Mouse (Mus musculus): ENCODE results near the gene Nisch. TPM values are rescaled to one million over a fixed set of nuclear protein-coding genes. Genes with fewer than 3 reads are reported as not detected.

Gene Nisch
- polyA plus RNA-seq, 1 experiment from 2014 or later, result 322 TPM

DNA sequence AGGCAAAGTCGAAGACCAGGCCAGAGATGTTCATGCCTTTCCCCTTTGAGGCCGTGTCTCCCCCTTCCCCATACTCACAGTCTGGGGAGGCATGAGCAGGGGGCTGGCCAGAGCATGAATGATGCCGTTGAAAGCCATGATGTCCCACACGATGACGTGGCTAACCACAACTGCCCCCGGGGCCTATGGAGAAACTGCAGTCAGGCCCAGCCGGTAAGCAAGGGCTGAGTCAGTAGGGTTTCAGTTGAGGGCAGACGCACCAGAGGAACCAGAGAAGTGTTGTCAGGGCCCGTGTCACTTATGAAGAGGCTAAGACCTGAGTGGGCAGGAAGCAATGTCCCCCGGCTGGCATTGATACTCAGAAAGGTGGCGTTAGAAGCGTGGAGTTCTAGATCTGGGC lies 77.1 kb downstream of the Nisch start:
- 95% methylated on average over 12 of the region's 12 CpGs for WGBS
- no peak overlapping the region for H3K9ac ChIP-seq (ENCODE audit: low read length)

DNA sequence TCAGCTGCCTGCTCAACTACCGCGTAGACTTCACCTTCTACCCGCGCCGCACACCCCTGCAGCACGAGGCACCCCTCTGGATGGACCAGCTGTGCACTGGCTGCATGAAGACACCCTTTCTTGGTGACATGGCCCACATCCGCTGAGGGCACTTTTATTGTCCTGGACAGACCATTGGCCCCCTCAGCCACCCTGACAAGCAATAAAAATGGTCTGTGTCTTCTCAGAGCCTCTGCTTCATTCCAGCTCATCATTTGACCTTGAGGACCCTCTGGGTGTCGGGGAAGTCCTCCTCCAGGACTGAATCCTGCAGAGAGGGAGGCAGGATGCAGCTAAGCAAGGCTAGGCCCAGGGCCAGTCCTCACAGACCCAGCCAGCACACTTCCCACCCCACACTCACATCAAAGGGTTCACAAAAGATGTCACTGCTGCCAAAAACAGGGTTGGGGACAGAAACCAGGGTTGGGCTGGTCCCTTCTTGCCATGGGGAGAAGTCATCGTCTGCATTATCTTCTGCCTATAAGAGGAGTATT lies 77.8 kb downstream of the Nisch start:
- Histone ChIP-seq H3K4me3 (ENCODE audit: low read depth, low read length) (no peak overlapping the region), H3K36me3 (ENCODE audit: control insufficient read depth, insufficient read depth, low read length) (peaks cover 58% of the 10 kb centered on the region), H3K9ac (ENCODE audit: low read length) (no peak overlapping the region), H3K4me2 (ENCODE audit: low read depth) (no peak overlapping the region), H3K4me1 (ENCODE audit: control insufficient read depth, insufficient read depth, low read length) (no peaks in the 10 kb centered on the region), H3K27ac (ENCODE audit: low read depth, low read length) (no peak overlapping the region), H3K9me3 (ENCODE audit: control insufficient read depth, low read length) (no peaks in the 10 kb centered on the region), H3K27me3 (ENCODE audit: control insufficient read depth, insufficient read depth, low read length) (no peaks in the 10 kb centered on the region)
- ATAC-seq (ENCODE audit: insufficient read depth, low FRiP score, low TSS enrichment) (no peak), DNase-seq (ENCODE audit: low spot score) (no peak)
- 95% methylated on average over 9 of the region's 9 CpGs for WGBS

More for the DNA sequence above, 77.1 kb downstream of the Nisch start:
- no peak for DNase-seq (ENCODE audit: low spot score)
- Histone ChIP-seq H3K9me3 (ENCODE audit: control insufficient read depth, low read length) (no peaks in the 10 kb centered on the region), H3K27ac (ENCODE audit: low read depth, low read length) (no peak overlapping the region), H3K4me2 (ENCODE audit: low read depth) (no peak overlapping the region), H3K4me3 (ENCODE audit: low read depth, low read length) (no peak overlapping the region), H3K36me3 (ENCODE audit: control insufficient read depth, insufficient read depth, low read length) (peaks cover 57% of the 10 kb centered on the region), H3K27me3 (ENCODE audit: control insufficient read depth, insufficient read depth, low read length) (no peaks in the 10 kb centered on the region), H3K4me1 (ENCODE audit: control insufficient read depth, insufficient read depth, low read length) (no peaks in the 10 kb centered on the region)
- ATAC-seq (ENCODE audit: insufficient read depth, low FRiP score, low TSS enrichment), result no peak

DNA sequence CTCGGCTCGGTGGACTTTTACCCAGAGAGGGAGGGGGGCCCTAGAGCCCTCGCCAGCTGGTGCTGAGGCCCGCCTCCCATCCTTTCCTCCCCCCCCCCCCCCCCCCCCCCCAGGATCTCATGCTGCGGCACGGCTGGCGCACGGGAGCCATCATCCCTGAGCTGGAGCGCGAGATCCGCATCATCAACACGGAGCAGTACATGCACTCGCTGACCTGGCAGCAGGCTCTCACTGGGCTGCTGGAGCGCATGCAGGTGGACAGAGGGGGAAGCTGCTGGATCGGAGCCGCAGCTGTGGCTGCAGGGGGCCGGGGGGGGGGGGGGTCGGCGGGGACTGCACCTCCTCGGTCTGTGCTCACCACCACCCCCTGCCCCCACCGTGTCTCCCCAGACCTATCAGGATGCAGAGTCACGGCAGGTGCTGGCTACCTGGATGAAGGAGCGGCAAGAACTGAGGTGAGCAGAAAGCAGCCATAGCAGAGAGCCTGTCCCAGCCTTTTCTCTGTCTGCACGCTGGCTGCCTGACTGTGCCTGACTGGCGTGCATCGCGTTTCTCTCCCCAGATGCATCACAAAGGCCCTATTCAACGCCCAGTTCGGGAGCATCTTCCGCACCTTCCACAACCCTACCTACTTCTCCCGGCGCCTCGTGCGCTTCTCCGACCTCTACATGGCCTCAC lies 78.4 kb downstream of the Nisch start:
- Histone ChIP-seq H3K27ac (ENCODE audit: low read depth, low read length) (no peak overlapping the region), H3K9ac (ENCODE audit: low read length) (no peak overlapping the region), H3K36me3 (ENCODE audit: control insufficient read depth, insufficient read depth, low read length) (peaks cover 58% of the 10 kb centered on the region), H3K9me3 (ENCODE audit: control insufficient read depth, low read length) (no peaks in the 10 kb centered on the region), H3K4me2 (ENCODE audit: low read depth) (no peak overlapping the region), H3K4me1 (ENCODE audit: control insufficient read depth, insufficient read depth, low read length) (peaks cover under 1% of the 10 kb centered on the region; the same call in 1 of the 2 replicates), H3K4me3 (ENCODE audit: low read depth, low read length) (no peak overlapping the region), H3K27me3 (ENCODE audit: control insufficient read depth, insufficient read depth, low read length) (no peaks in the 10 kb centered on the region)
- DNase-seq (ENCODE audit: low spot score), result no peak
- no peak for ATAC-seq (ENCODE audit: insufficient read depth, low FRiP score, low TSS enrichment)
- WGBS, result 86% methylated on average over 30 of the region's 35 CpGs

DNA sequence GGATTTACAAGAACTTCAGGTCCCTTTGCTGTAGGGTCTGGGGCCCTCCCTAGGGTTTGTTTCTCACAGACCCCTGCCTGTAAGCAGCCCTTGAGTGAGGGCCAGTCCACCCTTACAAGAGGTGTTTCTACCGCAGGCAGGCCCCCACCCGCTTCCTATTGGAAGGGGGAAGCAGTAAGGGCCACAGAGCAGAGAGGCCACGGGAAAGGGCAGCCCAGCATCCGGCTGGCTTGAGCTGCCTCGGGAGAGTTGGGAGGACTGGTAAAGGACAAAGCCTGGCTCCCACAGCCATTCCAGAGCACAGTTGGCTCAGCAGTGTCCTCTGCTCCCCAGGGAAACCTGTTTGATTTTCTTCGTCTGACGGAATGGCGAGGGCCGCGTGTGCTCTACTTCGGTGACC lies 79.0 kb downstream of the Nisch start:
- Histone ChIP-seq H3K27ac (ENCODE audit: low read depth, low read length) (no peak overlapping the region), H3K9ac (ENCODE audit: low read length) (no peak overlapping the region), H3K4me3 (ENCODE audit: low read depth, low read length) (no peak overlapping the region), H3K4me1 (ENCODE audit: control insufficient read depth, insufficient read depth, low read length) (peaks cover 3% of the 10 kb centered on the region; the same call in 1 of the 2 replicates), H3K4me2 (ENCODE audit: low read depth) (no peak overlapping the region), H3K9me3 (ENCODE audit: control insufficient read depth, low read length) (no peaks in the 10 kb centered on the region), H3K27me3 (ENCODE audit: control insufficient read depth, insufficient read depth, low read length) (no peaks in the 10 kb centered on the region), H3K36me3 (ENCODE audit: control insufficient read depth, insufficient read depth, low read length) (peaks cover 58% of the 10 kb centered on the region)
- ATAC-seq (ENCODE audit: insufficient read depth, low FRiP score, low TSS enrichment), result no peak
- no peak for DNase-seq (ENCODE audit: low spot score)
- 91% methylated on average over 11 of the region's 11 CpGs for WGBS

DNA sequence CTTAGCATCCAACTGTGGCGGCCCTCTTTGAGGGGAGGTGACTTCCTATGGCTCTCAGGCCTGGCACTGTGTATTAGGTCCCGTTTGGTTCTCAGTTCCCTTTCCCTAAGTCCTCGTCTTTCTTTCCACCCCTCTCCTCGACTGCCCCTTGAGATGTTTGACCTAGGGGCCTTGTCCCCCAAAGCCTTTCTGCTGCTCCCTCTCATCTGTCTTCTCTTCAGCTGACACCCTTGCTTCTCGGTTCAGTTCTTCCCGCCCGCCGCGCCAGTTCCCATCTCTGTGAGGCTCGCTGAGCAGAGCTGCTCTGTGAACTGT lies 79.5 kb downstream of the Nisch start:
- Histone ChIP-seq H3K9ac (ENCODE audit: low read length) (no peak overlapping the region), H3K4me3 (ENCODE audit: low read depth, low read length) (no peak overlapping the region), H3K4me1 (ENCODE audit: control insufficient read depth, insufficient read depth, low read length) (peaks cover 8% of the 10 kb centered on the region), H3K9me3 (ENCODE audit: control insufficient read depth, low read length) (no peaks in the 10 kb centered on the region), H3K27me3 (ENCODE audit: control insufficient read depth, insufficient read depth, low read length) (no peaks in the 10 kb centered on the region), H3K27ac (ENCODE audit: low read depth, low read length) (no peak overlapping the region), H3K4me2 (ENCODE audit: low read depth) (no peak overlapping the region), H3K36me3 (ENCODE audit: control insufficient read depth, insufficient read depth, low read length) (peaks cover 58% of the 10 kb centered on the region)
- WGBS, result 89% methylated on average over 10 of the region's 10 CpGs
- DNase-seq (ENCODE audit: low spot score), result no peak
- ATAC-seq (ENCODE audit: insufficient read depth, low FRiP score, low TSS enrichment), result no peak

DNA sequence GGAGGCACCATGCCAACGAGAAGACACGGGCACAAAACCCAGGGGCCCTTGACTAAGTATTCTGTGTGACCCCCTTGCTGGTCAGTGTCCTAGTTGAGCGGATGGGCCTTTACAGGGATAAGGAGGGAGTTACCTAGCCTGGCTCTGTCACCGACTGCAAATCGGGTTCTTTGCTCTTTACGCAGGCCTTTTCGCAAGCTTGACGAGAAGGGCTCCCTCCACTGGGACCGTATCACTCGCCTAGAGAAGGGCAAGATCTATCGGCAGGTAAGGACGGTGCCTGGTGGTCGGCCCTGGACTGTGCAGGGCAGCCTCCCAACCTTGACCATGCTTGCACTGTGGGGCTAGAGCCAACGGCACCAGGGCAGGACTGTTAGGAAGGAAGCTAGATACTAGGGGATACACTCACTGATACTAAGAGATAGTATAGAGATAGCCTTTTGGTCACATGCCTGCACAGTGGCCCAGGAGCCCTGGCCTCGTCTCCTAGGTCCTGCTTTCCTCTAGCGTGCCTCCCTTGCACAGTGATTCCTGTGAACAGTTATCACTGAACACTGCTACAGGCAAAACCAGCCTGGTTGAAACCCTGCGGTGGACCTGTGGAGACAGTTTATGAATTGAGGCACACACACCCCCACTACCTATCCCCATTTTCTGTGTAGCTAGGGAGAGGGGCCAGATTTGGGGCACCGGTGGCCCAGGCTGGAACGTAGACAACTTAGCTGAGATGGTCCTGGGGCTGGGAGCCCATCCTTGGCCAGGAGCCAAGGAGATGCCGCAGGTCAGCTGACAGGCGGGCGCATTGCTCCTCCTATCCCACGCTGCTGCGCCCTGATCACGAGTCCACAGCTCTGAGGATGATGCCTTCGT lies 80.1 kb downstream of the Nisch start:
- Histone ChIP-seq H3K9ac (ENCODE audit: low read length) (no peak overlapping the region), H3K27ac (ENCODE audit: low read depth, low read length) (no peak overlapping the region), H3K4me1 (ENCODE audit: control insufficient read depth, insufficient read depth, low read length) (peaks cover 13% of the 10 kb centered on the region), H3K9me3 (ENCODE audit: control insufficient read depth, low read length) (no peaks in the 10 kb centered on the region), H3K27me3 (ENCODE audit: control insufficient read depth, insufficient read depth, low read length) (no peaks in the 10 kb centered on the region), H3K4me2 (ENCODE audit: low read depth) (no peak overlapping the region), H3K36me3 (ENCODE audit: control insufficient read depth, insufficient read depth, low read length) (peaks cover 55% of the 10 kb centered on the region), H3K4me3 (ENCODE audit: low read depth, low read length) (no peak overlapping the region)
- DNase-seq (ENCODE audit: low spot score), result no peak
- ATAC-seq (ENCODE audit: insufficient read depth, low FRiP score, low TSS enrichment), result no peak
- 96% methylated on average over 26 of the region's 26 CpGs for WGBS

DNA sequence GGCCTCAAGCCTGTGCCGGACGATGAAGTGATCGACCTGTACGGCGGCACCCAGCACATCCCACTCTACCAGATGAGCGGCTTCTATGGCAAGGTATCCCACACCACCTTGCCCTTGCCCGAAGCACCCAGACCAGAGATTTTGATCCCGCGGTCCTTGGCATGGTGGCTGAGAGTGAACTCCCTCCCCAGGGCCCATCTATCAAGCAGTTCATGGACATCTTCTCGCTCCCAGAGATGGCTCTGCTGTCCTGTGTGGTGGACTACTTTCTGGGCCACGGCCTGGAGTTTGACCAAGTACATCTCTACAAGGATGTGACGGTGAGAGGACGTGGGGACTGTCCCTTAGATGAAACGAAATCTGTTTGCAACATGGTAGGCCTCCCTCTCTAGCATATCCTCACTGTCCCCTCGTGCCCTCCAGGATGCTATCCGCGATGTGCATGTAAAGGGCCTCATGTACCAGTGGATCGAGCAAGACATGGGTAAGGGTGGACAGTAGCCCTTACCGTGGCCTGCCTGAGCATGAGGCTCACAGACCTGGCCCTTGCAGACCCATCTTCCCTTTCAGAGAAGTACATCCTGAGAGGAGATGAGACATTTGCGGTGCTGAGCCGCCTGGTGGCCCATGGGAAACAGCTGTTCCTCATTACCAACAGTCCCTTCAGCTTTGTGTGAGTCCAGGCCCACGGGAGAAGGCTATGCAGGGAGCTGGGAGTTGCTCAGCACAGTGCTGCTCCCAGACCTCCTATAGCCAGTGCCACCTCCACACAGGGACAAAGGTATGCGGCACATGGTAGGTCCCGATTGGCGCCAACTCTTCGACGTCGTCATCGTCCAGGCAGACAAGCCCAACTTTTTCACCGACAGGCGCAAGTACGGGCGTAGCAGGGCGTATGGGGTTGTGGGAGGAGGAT lies 81.0 kb downstream of the Nisch start:
- no peak for DNase-seq (ENCODE audit: low spot score)
- Histone ChIP-seq H3K9ac (ENCODE audit: low read length) (no peak overlapping the region), H3K27me3 (ENCODE audit: control insufficient read depth, insufficient read depth, low read length) (no peaks in the 10 kb centered on the region), H3K4me2 (ENCODE audit: low read depth) (no peak overlapping the region), H3K9me3 (ENCODE audit: control insufficient read depth, low read length) (no peaks in the 10 kb centered on the region), H3K4me3 (ENCODE audit: low read depth, low read length) (no peak overlapping the region), H3K4me1 (ENCODE audit: control insufficient read depth, insufficient read depth, low read length) (peaks cover 13% of the 10 kb centered on the region), H3K27ac (ENCODE audit: low read depth, low read length) (no peak overlapping the region), H3K36me3 (ENCODE audit: control insufficient read depth, insufficient read depth, low read length) (peaks cover 51% of the 10 kb centered on the region)
- 95% methylated on average over 34 of the region's 34 CpGs for WGBS
- no peak for ATAC-seq (ENCODE audit: insufficient read depth, low FRiP score, low TSS enrichment)

All from neural tube, embryonic 11.5 days (tissue).